In genomic region chr15:5243036-5243958, GRCm38 (mm10) we compare ENCODE assay signal across 8 mouse cellular contexts. TPM values are rescaled to one million over a fixed set of nuclear protein-coding genes. Genes with fewer than 3 reads are reported as not detected.
A peak's percentile ranks its signal among the peaks of the same experiment; 100 is the strongest.
DNase-seq lines count a peak whose midpoint lies in the region; ATAC-seq lines count a peak whose summit lies in the region.

No protein-coding gene starts in this region.

- peak overlapping the region; percentile 71 for H3K9ac ChIP-seq in hindbrain, embryonic 13.5 days
- H3K9ac ChIP-seq in lung, embryonic 16.5 days (ENCODE audit: low read length): peak overlapping the region; percentile 59

- H3K27ac ChIP-seq in hindbrain, embryonic 13.5 days: no peak overlapping the region
- no peak overlapping the region for H3K27ac ChIP-seq in lung, embryonic 16.5 days (ENCODE audit: low read length)

- H3K4me2 ChIP-seq in hindbrain, embryonic 13.5 days: peak overlapping the region; percentile 97
- peak overlapping the region; percentile 99 for H3K4me2 ChIP-seq in lung, embryonic 16.5 days (ENCODE audit: low read depth, low read length)

- H3K27me3 ChIP-seq in hindbrain, embryonic 13.5 days: peaks cover 73% of the 10 kb centered on the region
- peaks cover 44% of the 10 kb centered on the region for H3K27me3 ChIP-seq in lung, embryonic 16.5 days (ENCODE audit: control insufficient read depth, insufficient read depth, low read depth, low read length)

- H3K4me1 ChIP-seq in hindbrain, embryonic 13.5 days (replicated peaks): peaks cover 31% of the 10 kb centered on the region
- peaks cover 15% of the 10 kb centered on the region for H3K4me1 ChIP-seq in lung, embryonic 16.5 days (replicated peaks; ENCODE audit: control insufficient read depth, insufficient read depth, low read length)

- no peaks in the 10 kb centered on the region for H3K36me3 ChIP-seq in hindbrain, embryonic 13.5 days
- H3K36me3 ChIP-seq in lung, embryonic 16.5 days (ENCODE audit: control insufficient read depth, insufficient read depth, low read length): no peaks in the 10 kb centered on the region

- DNase-seq in urinary bladder, postnatal 14 days (ENCODE audit: low spot score): peak; percentile 26
- DNase-seq in urinary bladder, postnatal 4 days (ENCODE audit: low spot score in 2 of 2): no peak
- peak; percentile 40 to 53 for DNase-seq in spleen, postnatal 10 days (ENCODE audit: low spot score in 2 of 2)
- DNase-seq in layer of hippocampus, adult 9-11 months: no peak
- DNase-seq in layer of hippocampus, postnatal 36 days: no peak

- 7% methylated on average over 40 of the region's 40 CpGs for WGBS in hindbrain, embryonic 13.5 days
- 7% methylated on average over 40 of the region's 40 CpGs for WGBS in lung, embryonic 16.5 days

- H3K4me3 ChIP-seq in hindbrain, embryonic 13.5 days: peak overlapping the region; percentile 54
- H3K4me3 ChIP-seq in lung, embryonic 16.5 days (ENCODE audit: low read length): peak overlapping the region; percentile 61

- H3K9me3 ChIP-seq in hindbrain, embryonic 13.5 days: no peaks in the 10 kb centered on the region
- H3K9me3 ChIP-seq in lung, embryonic 16.5 days (ENCODE audit: control insufficient read depth, low read length): no peaks in the 10 kb centered on the region

- ATAC-seq in erythroblast, adult 5-6 weeks (replicated peaks; ENCODE audit: low FRiP score, poor library complexity, severe bottlenecking): peak; percentile 33
- ATAC-seq in hindbrain, embryonic 13.5 days (ENCODE audit: low FRiP score): no peak
- peak; percentile 1; the same call in 1 of the 2 replicates for ATAC-seq in lung, embryonic 16.5 days (ENCODE audit: low read depth)

RNA-seq across cellular contexts. Expression of gene Ptger4, which starts 0.7 kb away (rescaled TPM):
- total RNA-seq in erythroblast, adult 5-6 weeks (2015; ENCODE audit: low replicate concordance): 4.8 and 13.6 TPM in 2 replicates
- 2.0 and 3.7 TPM in 2 replicates for total RNA-seq in erythroblast, adult 5-6 weeks (2017; ENCODE audit: low replicate concordance)
- polyA plus RNA-seq in hindbrain, embryonic 13.5 days (2015; fragmentation: Nextera tagmentation; extraction: Ambion mirVana): 2.8 and 3.5 TPM in 2 replicates
- 2.1 and 2.8 TPM in 2 replicates for polyA plus RNA-seq in lung, embryonic 16.5 days (2015; fragmentation: Nextera tagmentation; extraction: Ambion mirVana)
- total RNA-seq in layer of hippocampus, postnatal 36 days (2021): under 1 TPM; 0.96 to 1.00 TPM

RNA-seq across cellular contexts. Expression of gene Ttc33, which starts 58.0 kb away (rescaled TPM):
- total RNA-seq in erythroblast, adult 5-6 weeks (2015; ENCODE audit: low replicate concordance): 12.3 and 29.4 TPM in 2 replicates
- total RNA-seq in erythroblast, adult 5-6 weeks (2017; ENCODE audit: low replicate concordance): 26.4 and 28.4 TPM in 2 replicates
- 55.7 and 59.8 TPM in 2 replicates for polyA plus RNA-seq in hindbrain, embryonic 13.5 days (2015; fragmentation: Nextera tagmentation; extraction: Ambion mirVana)
- 38.8 and 44.3 TPM in 2 replicates for polyA plus RNA-seq in lung, embryonic 16.5 days (2015; fragmentation: Nextera tagmentation; extraction: Ambion mirVana)
- total RNA-seq in layer of hippocampus, postnatal 36 days (2021): 10 to 100 TPM; 77.0 to 82.6 TPM

Comparison
In these comparisons a context has a peak if more than half of its experiments do, and no peak if none do; other contexts are left out.
1. DNase-seq: peak in urinary bladder, postnatal 14 days (single experiment) and spleen, postnatal 10 days (2 of 2); none in urinary bladder, postnatal 4 days (0 of 2), layer of hippocampus, adult 9-11 months (single experiment) and layer of hippocampus, postnatal 36 days (0 of 2).